Mouse (Mus musculus) MEL (cell line): ENCODE results near the gene Kansl1. TPM values are rescaled to one million over a fixed set of nuclear protein-coding genes. Genes with fewer than 3 reads are reported as not detected.

Experiments
- DNase-seq: peaks from one replicate; pipeline ENCODE4 v3.0.0; 2011; ENCODE audit warnings: low read depth, low spot score
- H3K27ac ChIP-seq: 2 replicates; pipeline ENCODE4 v1.5.1; 2012; ENCODE audit warnings: low read depth, mild to moderate bottlenecking, control low read depth, low read length, moderate library complexity; ENCODE audit not compliant: control insufficient read depth
- H3K27me3 ChIP-seq, 2 experiments: fragments of 150-350 bp in 1 of 2; sonication (generic) in 1 of 2; 2 replicates each; pipeline ENCODE4 v1.6.1; 2012; ENCODE audit warnings: low read length in 2 of 2, mild to moderate bottlenecking in 2 of 2, improper control_type of control experiment in 1 of 2, moderate library complexity in 1 of 2; ENCODE audit not compliant: insufficient read depth in 2 of 2, control insufficient read depth in 1 of 2
- H3K36me3 ChIP-seq, 2 experiments: 2 replicates each; pipeline ENCODE4 v1.6.1; 2012 to 2014; ENCODE audit warnings: low read length in 2 of 2, improper control_type of control experiment in 1 of 2, inconsistent platforms in 1 of 2, mild to moderate bottlenecking in 1 of 2; ENCODE audit not compliant: insufficient read depth in 2 of 2, control insufficient read depth in 1 of 2
- H3K4me1 ChIP-seq, 2 experiments: fragments of 150-350 bp in 1 of 2; sonication (generic) in 1 of 2; 2 replicates each; pipeline ENCODE4 v1.6.1; 2012; ENCODE audit warnings: low read length in 2 of 2, improper control_type of control experiment in 1 of 2, mild to moderate bottlenecking in 1 of 2; ENCODE audit not compliant: insufficient read depth in 2 of 2, control insufficient read depth in 1 of 2
- H3K4me3 ChIP-seq, 2 experiments: fragments of 150-350 bp in 1 of 2; sonication (generic) in 1 of 2; 2 replicates each; pipeline ENCODE4 v1.5.1; 2012; ENCODE audit warnings: low read depth in 2 of 2, low read length in 2 of 2, mild to moderate bottlenecking in 2 of 2, moderate library complexity in 2 of 2, control low read depth in 1 of 2, improper control_type of control experiment in 1 of 2; ENCODE audit not compliant: control insufficient read depth in 1 of 2, insufficient read depth in 1 of 2
- H3K79me2 ChIP-seq: 2 replicates; pipeline ENCODE4 v1.6.1; 2012; ENCODE audit warnings: mild to moderate bottlenecking, low read length, moderate library complexity; ENCODE audit not compliant: control insufficient read depth, poor library complexity, insufficient read depth
- H3K9ac ChIP-seq: 2 replicates; pipeline ENCODE4 v1.6.1; 2012; ENCODE audit warnings: low read depth, mild to moderate bottlenecking, control low read depth, low read length, moderate library complexity; ENCODE audit not compliant: control insufficient read depth, poor library complexity, severe bottlenecking
- H3K9me3 ChIP-seq: fragments of 150-350 bp; sonication (generic); replicated peaks from 2 replicates; pipeline ENCODE4 v1.6.1; 2012; ENCODE audit warnings: mild to moderate bottlenecking, low read length, improper control_type of control experiment, moderate library complexity; ENCODE audit not compliant: insufficient read depth
- CHD1 ChIP-seq: IDR thresholded peaks from 2 replicates; pipeline ENCODE4 v1.6.1; 2012; ENCODE audit warnings: low read depth, mild to moderate bottlenecking, inconsistent platforms, low read length, improper control_type of control experiment
- CTCF ChIP-seq, 3 experiments: IDR thresholded peaks in 2 of 3; conservative IDR thresholded peaks in 1 of 3; 2 replicates each; pipeline ENCODE4 v1.5.1; 2011 to 2012; ENCODE audit warnings: low read length in 3 of 3, low read depth in 2 of 3, mild to moderate bottlenecking in 2 of 3, improper control_type of control experiment in 1 of 3, inconsistent platforms in 1 of 3, mixed read lengths in 1 of 3, moderate library complexity in 1 of 3; ENCODE audit not compliant: control insufficient read depth in 1 of 3, insufficient read depth in 1 of 3, poor library complexity in 1 of 3, severe bottlenecking in 1 of 3
- E2F4 ChIP-seq: IDR thresholded peaks from 2 replicates; pipeline ENCODE4 v1.6.1; 2011; ENCODE audit warnings: low read depth, low read length, improper control_type of control experiment, borderline replicate concordance
- EP300 ChIP-seq, 2 experiments: IDR thresholded peaks; 2 replicates each; pipeline ENCODE4 v1.6.1; 2011; ENCODE audit warnings: improper control_type of control experiment in 2 of 2, low read length in 2 of 2, low read depth in 1 of 2, mild to moderate bottlenecking in 1 of 2
- ETS1 ChIP-seq: IDR thresholded peaks from 2 replicates; pipeline ENCODE4 v1.6.1; 2012; ENCODE audit warnings: low read depth, mild to moderate bottlenecking, inconsistent platforms, low read length, improper control_type of control experiment, moderate library complexity
- HCFC1 ChIP-seq: IDR thresholded peaks from 2 replicates; pipeline ENCODE4 v1.6.1; 2012; ENCODE audit warnings: low read depth, mild to moderate bottlenecking, inconsistent platforms, low read length, improper control_type of control experiment, moderate library complexity
- MAX ChIP-seq: IDR thresholded peaks from 2 replicates; pipeline ENCODE4 v1.6.1; 2011; ENCODE audit warnings: low read length, improper control_type of control experiment
- MEF2A ChIP-seq: IDR thresholded peaks from 2 replicates; pipeline ENCODE4 v1.6.1; 2014; ENCODE audit warnings: low read depth, mild to moderate bottlenecking, inconsistent platforms, low read length, improper control_type of control experiment; ENCODE audit not compliant: poor library complexity, insufficient replicate concordance, severe bottlenecking; ENCODE audit errors: extremely low read depth
- MYC ChIP-seq: IDR thresholded peaks from 2 replicates; pipeline ENCODE4 v1.6.1; 2011; ENCODE audit warnings: low read depth, mild to moderate bottlenecking, low read length, improper control_type of control experiment, moderate library complexity
- POLR2A ChIP-seq, 2 experiments: IDR thresholded peaks; 2 replicates each; pipeline ENCODE4 v1.6.1; 2011 to 2012; ENCODE audit warnings: low read length in 2 of 2, mild to moderate bottlenecking in 2 of 2, control low read depth in 1 of 2, improper control_type of control experiment in 1 of 2, low read depth in 1 of 2, moderate library complexity in 1 of 2; ENCODE audit not compliant: control insufficient read depth in 1 of 2, insufficient read depth in 1 of 2, poor library complexity in 1 of 2
- RCOR1 ChIP-seq: IDR thresholded peaks from 2 replicates; pipeline ENCODE4 v1.6.1; 2012; ENCODE audit warnings: low read depth, mild to moderate bottlenecking, inconsistent platforms, low read length, improper control_type of control experiment
- SIN3A ChIP-seq: IDR thresholded peaks from 2 replicates; pipeline ENCODE4 v1.6.1; 2012; ENCODE audit warnings: low read length, improper control_type of control experiment, inconsistent platforms
- TAL1 ChIP-seq: IDR thresholded peaks from 2 replicates; pipeline ENCODE4 v1.6.1; 2012; ENCODE audit warnings: mild to moderate bottlenecking, inconsistent platforms, low read length, moderate library complexity, mixed read lengths
- TBP ChIP-seq: IDR thresholded peaks from 2 replicates; pipeline ENCODE4 v1.8.0; 2011; ENCODE audit warnings: low read depth, low read length, improper control_type of control experiment
- ZMIZ1 ChIP-seq: IDR thresholded peaks from 2 replicates; pipeline ENCODE4 v1.6.1; 2012; ENCODE audit warnings: low read depth, mild to moderate bottlenecking, inconsistent platforms, low read length, improper control_type of control experiment, moderate library complexity
- polyA plus RNA-seq, 2 experiments: library from polyadenylated mRNA; stranded (reverse) in 1 of 2; unstranded in 1 of 2; fragments of >175 nt in 1 of 2; fragments of >200 nt in 1 of 2; gene quantifications; 2 replicates each; pipeline versions ENCODE4 v1.2.1 to v1.2.4; 2012; ENCODE audit warnings: low replicate concordance in 2 of 2, low read depth in 1 of 2; ENCODE audit not compliant: insufficient read length in 2 of 2, insufficient read depth in 1 of 2, missing spikeins in 1 of 2
- total RNA-seq: library from RNA; depleted of rRNA; stranded (reverse); fragments of 300-350 nt; gene quantifications from 2 replicates; pipeline ENCODE4 v1.2.3, GENCODE M21; 2012

The Kansl1 gene
- total and polyA plus RNA-seq, 3 experiments: 14.9 to 76.3 (median 56.4) TPM

- H3K4me1 ChIP-seq: peaks cover 0 to 4% of the 10 kb centered on the region in 2 experiments; a peak in 1 of 4 replicates
These were observed 43.8 kb downstream of the Kansl1 start for GRCm38 (mm10) chr11:104424727-104425416.

DNA sequence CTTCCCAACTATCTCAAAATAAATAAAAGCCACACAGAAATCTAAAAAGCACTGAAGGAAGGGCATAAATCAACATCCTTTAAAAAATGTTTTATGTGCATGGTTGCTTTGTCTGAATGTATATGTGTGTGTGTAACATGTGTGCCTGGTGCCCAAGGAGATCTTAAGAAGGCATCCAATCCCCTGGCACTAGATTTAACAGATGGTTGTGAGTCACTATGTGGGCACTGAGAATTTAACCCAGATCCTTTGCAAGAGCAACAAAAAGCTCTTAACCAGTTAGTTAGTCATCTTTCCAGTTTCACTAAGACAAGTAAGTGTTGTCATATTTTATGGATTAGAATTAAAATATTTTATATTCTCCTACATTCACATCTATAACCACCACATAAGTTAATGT lies 56.4 kb downstream of the Kansl1 start:
- peaks cover 28% of the 10 kb centered on the region for H3K79me2 ChIP-seq
- peaks cover 7 to 23% of the 10 kb centered on the region in 2 experiments for H3K36me3 ChIP-seq
- TF ChIP-seq MAX: no peak
- TF ChIP-seq TBP: no peak
- TF ChIP-seq MEF2A: no peak
- TF ChIP-seq E2F4: no peak
- no peak for TF ChIP-seq MYC
- TF ChIP-seq ETS1: no peak
- no peak for TF ChIP-seq HCFC1
- TF ChIP-seq POLR2A (IDR thresholded peaks at IDR 0.05; ENCODE audit: control insufficient read depth in 1 of 2, insufficient read depth in 1 of 2, low read depth in 1 of 2, low read length in 2 of 2, poor library complexity in 1 of 2): no peak
- TF ChIP-seq TAL1: no peak
- TF ChIP-seq SIN3A: no peak
- no peak for TF ChIP-seq CHD1
- no peak for TF ChIP-seq RCOR1
- no peak for TF ChIP-seq CTCF (IDR thresholded peaks at IDR 0.05 in 2 of 3, conservative IDR thresholded peaks at IDR 0.05 in 1 of 3; ENCODE audit: control insufficient read depth in 1 of 3, insufficient read depth in 1 of 3, low read depth in 2 of 3, low read length in 3 of 3, poor library complexity in 1 of 3, severe bottlenecking in 1 of 3)
- TF ChIP-seq, all 39 proteins: peak for 0
- no peaks in the 10 kb centered on the region for H3K27me3 ChIP-seq
- DNase-seq: no peak
- H3K9ac ChIP-seq: no peak overlapping the region
- no peak overlapping the region for H3K4me3 ChIP-seq
- H3K4me1 ChIP-seq: no peaks in the 10 kb centered on the region; a peak in 1 of 4 replicates
- no peak overlapping the region for H3K27ac ChIP-seq
- no peaks in the 10 kb centered on the region for H3K9me3 ChIP-seq

More at GRCm38 (mm10) chr11:104424727-104425416, 43.8 kb downstream of the Kansl1 start:
- DNase-seq: peak; percentile 44
- Histone ChIP-seq H3K27me3 (no peaks in the 10 kb centered on the region), H3K4me3 (no peak overlapping the region), H3K79me2 (peaks cover 42% of the 10 kb centered on the region), H3K9ac (no peak overlapping the region), H3K36me3 (peaks cover 31 to 47% of the 10 kb centered on the region in 2 experiments), H3K9me3 (no peaks in the 10 kb centered on the region), H3K27ac (no peak overlapping the region)
- TF ChIP-seq EP300 (IDR thresholded peaks at IDR 0.05; ENCODE audit: low read depth in 1 of 2, low read length in 2 of 2) (0 out of 4 replicates have a peak, but pooled peaks of 1 of the 2 experiments have one; percentile 8), ZMIZ1 (no peak)
